Mouse (Mus musculus): ENCODE data around the gene Epn3. TPM values are rescaled to one million over a fixed set of nuclear protein-coding genes. Genes with fewer than 3 reads are reported as not detected.

Gene Epn3
- total RNA-seq, 1 experiment from 2014 or later = not detected

DNA sequence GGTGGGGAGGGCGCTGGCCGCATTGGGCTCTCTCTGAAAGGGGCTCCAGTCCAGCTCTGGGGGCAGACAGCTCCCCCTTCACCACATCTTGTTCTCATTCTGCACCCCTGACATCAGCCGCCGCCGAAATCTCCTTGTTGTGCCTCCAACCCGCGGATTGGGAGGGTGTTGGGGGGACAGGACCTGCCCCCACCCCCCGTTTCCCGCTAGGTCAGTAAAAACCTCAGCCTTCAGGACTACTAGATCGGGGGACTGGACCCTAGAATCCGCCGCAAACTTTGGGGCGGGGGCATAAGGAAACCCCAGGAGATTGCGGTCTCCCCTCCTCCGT lies 27.2 kb downstream of the Epn3 start:
- ATAC-seq (replicated peaks; ENCODE audit: low read depth, poor library complexity, severe bottlenecking) = no peak

DNA sequence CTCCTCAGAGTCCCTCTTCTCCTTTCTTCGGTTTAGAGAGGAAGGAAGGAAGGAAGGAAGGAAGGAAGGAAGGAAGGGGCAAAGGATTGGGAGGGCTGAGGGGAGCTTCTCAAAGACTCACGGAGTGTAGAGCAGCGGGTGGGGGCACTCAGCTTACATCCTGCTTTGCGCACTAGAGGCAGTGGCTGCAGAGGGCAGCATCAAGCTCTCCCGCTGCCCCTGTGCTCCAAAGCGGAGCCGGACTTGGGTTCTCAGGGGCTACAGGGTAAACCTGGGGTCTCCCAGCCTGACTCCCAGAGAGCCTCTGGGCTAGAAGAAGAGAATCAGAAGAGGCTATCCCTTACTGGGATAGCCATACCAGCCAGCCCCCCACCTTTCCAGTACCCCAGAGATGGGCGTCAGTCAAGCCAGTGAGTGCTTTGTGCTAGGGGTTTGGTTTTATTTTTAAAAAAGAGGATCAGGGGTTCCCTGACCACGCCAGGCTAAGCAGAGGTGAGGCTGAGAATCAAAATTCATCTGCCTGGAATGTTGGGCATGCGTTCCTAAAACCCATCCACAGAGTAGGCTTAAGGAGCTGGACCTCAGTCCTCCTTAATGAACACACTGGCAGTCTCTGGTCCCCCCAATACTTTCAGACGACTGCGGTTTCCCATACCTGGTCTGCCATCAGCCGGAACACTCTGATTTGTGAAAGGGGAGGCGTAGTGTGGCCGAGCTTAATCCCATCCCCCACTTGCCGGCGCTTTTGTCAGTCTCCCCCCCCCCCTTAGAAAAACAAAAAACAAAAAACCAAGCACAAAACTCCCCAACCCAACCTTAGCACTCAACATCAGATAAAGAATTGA lies 27.8 kb downstream of the Epn3 start:
- no peak for ATAC-seq (replicated peaks; ENCODE audit: low read depth, poor library complexity, severe bottlenecking)

DNA sequence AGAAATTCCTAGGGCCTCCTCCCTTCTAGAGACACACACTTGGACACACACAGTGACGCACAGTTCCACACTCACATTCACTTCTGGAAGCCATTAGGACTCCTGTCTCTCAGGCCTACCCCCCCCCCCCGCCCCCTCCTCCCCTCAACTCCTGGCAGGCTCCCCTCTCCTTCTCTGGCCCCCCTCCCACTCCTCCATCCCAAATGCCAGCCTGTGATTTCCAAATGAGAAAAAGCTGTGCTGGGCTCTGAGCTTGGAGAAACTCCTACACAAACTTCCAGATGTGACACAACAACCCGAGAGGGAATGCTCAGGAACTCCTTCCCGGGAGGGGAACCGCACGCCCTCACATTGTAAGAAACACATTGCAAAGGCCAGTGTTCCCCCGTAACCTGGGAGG lies 29.4 kb downstream of the Epn3 start:
- ATAC-seq (replicated peaks; ENCODE audit: low read depth, poor library complexity, severe bottlenecking) = no peak

DNA sequence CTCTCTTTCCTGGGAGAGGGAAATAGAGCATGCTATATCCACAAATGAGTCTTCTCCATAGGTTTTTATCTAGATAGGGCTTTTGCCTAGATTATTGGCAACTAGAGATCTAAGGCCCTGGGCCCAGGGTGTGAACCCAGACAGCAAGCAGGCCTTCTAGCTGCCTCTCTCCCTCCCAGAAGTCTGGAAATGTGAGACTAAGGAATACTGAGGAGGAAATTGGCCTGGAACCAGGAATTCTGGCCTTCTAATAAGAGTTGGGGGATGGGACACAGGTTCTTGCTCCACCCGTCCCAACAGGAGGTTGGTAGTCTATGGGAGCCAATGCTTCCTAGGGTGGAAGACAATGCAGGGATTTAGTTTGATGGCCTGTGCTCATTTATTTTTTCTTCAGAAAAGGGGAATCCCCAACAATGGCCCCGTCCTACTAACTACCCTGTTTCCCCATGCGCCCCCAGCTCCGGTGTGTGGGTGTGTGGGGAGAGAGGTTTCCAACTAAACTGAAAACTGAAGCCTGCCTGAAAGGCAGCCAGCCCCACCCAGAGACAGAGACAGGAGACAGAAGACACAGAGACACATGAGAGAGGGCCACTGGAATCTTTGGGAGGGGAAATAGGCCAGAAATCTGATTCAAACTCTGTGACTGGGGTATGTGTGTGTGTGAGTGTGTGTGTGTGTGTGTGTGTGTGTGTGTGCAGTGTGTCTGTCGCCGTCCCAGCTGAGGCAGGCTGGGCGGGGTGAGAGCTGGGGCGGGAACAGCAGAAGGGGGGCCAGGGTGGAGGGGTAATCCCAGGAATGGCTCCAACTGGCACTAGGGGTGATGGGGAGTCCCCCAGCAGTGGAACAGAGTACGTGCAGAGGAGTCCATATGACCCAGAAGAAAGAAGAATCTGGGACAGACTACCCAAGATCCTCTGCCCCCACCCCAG lies 30.4 kb downstream of the Epn3 start:
- ATAC-seq (replicated peaks; ENCODE audit: low read depth, poor library complexity, severe bottlenecking) = no peak

DNA sequence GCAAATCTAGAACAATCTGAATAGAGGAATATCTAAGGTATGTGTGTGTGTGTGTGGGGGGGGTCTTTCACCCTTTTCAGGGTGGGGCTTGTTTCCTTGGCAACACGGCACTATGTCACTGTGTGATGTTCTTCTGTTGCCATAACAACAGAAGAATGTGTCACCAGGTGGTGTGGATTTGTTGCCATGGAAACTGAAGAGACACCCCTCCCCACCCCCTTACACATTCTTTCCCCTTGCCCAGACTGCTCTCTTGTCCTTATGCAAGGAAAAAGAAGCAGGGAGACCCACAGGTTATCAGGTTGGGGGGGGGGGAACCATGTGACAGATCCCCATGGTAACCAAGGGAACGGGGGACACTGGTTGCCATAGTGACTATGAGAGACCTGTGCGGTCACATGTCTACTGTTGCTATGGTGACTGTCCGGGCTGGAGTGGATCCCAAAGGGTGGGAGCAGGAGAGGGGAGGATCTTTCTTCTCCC lies 31.2 kb downstream of the Epn3 start:
- ATAC-seq (replicated peaks; ENCODE audit: low read depth, poor library complexity, severe bottlenecking) = no peak

DNA sequence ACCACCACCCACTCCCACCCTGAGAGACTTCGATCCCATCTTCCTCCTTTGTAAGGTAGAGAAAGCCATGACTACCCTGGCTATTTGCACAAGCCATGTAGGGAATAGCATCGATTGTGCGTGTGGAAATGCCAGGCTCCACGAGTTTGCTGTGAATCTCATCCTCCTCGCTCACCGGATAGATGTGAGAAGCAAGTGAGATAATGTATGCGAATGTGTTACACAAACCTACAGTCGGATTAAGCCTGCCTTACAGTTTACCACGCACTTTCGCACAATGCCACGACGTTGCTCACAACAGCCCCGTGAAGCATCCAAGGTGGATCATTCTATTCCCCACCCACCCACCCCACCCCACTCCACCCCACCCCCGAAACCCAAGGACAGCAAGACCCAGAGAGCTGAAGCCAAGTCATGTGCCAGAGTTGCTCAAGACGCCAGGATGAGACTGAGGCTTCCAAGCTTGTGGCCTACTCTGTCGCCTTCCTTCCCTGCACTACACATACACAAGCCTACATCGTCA lies 33.4 kb downstream of the Epn3 start:
- no peak for ATAC-seq (replicated peaks; ENCODE audit: low read depth, poor library complexity, severe bottlenecking)

DNA sequence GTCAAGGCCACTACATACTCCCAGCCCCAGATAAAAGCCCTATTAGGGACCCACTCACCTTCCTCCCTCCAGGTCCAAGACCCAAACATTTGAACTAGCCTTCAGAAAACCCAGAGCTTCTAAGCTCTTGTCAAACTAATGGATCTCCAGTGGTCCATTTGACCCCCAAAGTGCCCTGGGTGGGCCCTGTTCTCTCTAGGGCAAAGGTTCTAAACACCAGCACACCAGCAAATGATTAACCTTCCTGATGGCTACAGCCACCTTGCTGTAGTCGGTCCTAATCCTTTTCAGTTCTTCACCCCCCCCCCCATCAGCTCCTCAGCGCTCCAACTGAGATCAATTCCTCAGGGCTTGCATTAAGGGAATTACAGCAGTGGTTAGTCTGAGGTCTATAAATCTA lies 35.6 kb downstream of the Epn3 start:
- no peak for ATAC-seq (replicated peaks; ENCODE audit: low read depth, poor library complexity, severe bottlenecking)

DNA sequence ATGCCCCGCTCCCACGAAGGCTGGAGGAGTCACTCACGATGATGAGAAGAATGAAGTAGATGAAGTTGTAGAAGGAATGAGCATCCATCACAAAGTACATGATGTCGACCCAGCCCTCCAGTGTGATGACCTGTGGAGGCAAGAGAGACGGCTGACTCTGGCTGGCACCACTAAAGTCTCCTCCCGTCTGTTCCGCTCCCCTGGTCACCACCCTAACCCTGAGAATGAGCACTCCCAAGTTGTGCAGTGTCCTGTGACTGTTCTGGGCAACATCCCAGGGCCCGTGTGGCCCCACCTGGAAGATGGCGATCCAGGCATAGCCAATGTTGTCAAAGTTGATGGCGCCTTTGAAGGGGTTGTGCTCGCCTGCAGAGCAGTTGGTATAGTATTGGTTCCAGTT lies 37.9 kb downstream of the Epn3 start:
- ATAC-seq (replicated peaks; ENCODE audit: low read depth, poor library complexity, severe bottlenecking) = no peak

DNA sequence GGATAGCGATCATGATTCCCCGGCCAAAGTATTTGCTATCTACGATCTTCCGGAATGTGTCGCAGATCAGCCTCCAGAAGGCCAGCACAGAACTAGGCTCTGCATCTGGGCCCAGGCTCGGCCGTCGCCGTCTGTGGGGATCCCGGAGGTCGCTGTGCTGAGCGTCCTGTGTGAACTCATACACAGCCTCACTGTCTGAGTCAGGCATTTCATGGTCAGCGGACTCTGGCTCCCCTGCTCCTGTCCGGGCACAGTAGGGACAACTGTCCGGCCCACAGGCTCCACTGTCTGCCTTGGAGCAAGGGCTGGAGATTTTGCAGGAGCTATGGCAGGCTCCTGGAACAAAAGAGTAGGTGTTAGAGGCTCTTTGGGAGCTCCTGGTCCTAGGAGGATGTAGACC lies 42.8 kb downstream of the Epn3 start:
- ATAC-seq (replicated peaks; ENCODE audit: low read depth, poor library complexity, severe bottlenecking) = no peak

DNA sequence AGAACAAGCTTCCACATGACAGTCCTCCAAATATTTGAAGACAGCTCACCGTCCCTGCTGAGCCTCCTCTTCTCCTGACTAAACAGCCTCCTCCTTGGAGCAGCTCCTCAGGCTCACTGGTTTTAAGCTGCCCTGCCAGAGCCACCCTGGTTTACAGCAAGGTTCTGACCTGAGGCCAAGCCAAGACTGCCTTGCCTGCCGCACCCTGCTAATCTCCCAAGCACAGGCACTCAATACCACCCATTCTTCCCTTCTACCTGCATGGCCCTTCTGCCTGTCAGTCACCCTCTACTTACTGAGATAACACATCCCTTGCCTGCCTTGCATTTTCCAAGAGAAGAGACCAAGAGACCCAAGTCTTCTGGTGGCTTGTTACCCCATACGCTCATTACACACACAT lies 43.4 kb downstream of the Epn3 start:
- peak; percentile 39; the same call in 1 of the 2 replicates for ATAC-seq (replicated peaks; ENCODE audit: low read depth, poor library complexity, severe bottlenecking)

DNA sequence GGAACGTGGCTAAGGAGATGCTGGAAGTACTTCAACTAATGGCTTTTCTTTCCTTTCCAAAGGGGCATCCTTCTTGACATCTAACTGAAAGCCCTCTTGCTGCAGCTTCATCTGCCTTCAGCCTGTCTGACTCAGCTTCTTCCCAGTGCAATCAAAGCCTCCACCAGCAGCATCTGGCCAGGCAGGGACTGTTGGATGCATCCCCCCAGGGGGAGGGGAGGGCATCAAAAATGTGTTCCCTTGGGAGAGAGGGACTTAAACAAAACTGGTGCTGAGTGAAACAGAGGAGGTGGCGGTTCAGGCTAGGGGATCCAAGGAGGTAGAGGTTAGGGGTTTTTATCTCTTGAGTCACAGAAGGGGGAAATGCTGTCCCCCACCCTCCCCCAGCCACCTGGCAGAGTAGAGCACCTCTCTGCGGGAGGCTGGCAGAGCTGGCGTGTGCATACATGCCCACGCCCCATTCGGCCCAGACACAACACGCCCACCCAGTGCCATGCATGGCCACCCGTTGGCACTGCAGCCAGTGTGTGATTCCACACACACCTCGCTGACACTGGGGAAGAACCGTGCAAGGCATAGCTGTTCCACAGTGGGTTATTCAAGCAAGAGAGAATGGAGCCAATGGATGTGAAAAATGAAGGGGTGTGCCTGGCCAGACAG lies 44.5 kb downstream of the Epn3 start:
- ATAC-seq (replicated peaks; ENCODE audit: low read depth, poor library complexity, severe bottlenecking) = no peak

DNA sequence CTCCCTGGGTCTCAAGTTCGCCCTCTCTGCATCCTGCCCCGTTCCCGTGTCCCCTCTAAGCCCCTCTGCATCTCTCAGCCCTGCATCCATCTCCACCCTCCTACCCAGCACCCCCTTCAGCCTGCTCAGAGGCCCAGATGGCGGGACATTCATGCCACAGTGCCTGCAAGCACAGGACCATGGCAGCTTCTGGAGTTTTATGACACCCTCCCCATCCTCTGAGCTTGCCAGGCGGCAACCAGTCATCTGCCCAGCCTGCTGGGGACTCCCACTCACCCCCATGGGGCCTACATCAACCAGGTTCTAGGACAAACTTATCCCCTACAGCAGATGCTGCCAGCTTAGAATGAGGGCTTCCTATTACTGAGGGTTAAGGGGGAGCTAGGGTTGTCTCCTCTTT lies 45.0 kb downstream of the Epn3 start:
- no peak for ATAC-seq (replicated peaks; ENCODE audit: low read depth, poor library complexity, severe bottlenecking)

DNA sequence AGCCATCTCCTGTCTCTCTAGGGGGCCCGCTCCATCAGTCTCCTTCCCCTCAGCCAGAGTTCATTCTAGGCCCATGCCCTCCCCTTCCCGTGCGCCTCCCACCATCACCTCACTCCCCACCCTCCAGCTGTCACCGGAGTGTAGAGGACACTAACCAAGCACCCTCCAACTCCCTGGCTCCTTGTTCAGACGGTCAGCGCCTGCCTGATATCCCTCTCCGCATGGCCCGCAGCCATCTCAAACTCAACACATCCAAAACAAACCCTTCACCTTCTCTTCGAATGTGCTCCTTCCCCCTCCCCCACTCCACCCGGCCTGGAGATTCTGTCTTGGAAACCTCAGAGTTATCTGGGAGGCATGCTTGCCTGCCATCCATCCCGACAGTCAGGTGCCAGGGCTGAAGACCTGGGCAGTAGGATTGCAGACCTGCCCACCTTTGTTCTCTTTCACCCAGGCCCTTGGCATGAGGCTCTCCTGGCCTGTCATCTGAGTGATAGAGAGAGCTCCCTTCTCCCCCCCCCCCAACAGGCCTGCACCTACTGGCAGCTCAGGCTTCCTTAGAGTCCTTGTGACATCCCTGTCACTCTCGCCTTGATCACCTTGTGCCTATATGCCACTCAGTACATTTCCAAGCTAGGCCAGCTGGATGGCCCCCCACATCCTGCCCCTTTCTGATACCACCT lies 48.5 kb downstream of the Epn3 start:
- no peak for ATAC-seq (replicated peaks; ENCODE audit: low read depth, poor library complexity, severe bottlenecking)

DNA sequence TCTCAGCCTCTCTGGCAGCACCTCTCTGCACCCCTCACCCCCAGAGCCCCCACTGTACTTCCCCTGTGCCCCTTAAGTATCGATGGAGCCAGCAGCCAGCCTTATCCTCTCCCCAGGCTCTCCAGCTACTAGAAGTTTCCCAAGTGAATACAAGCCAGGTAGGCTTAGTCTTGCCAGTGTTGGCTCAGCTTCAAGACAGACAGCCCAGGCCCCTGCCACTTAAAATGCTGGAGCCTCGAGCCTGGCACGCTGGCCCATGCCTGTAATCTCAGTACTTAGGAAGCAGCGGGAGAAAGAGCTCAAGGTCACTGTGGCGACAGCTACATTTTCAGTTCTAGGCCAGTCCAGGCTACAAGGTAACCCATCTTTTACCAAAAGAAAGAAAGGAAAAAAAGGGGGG lies 49.9 kb downstream of the Epn3 start:
- ATAC-seq (replicated peaks; ENCODE audit: low read depth, poor library complexity, severe bottlenecking) = no peak

DNA sequence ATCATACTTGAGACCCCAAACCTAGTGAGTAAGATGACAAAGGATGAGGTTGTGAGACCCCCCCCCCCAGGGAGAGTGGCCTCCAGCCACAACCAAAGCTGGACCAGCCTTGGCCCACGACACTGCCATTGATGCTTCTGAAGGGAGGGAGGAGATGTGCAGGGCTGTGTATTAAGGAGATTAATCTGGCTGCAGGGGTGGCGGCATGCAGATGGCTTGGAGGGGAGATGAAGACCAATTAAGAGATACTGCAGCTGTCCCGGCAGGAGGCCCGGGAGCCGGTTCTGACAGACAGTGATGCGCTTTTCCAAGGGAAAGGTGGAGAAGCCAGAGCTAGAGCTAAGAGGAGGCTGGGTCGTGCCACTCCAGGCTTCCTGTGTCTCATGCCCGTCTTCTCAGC lies 50.5 kb downstream of the Epn3 start:
- ATAC-seq (replicated peaks; ENCODE audit: low read depth, poor library complexity, severe bottlenecking) = no peak

DNA sequence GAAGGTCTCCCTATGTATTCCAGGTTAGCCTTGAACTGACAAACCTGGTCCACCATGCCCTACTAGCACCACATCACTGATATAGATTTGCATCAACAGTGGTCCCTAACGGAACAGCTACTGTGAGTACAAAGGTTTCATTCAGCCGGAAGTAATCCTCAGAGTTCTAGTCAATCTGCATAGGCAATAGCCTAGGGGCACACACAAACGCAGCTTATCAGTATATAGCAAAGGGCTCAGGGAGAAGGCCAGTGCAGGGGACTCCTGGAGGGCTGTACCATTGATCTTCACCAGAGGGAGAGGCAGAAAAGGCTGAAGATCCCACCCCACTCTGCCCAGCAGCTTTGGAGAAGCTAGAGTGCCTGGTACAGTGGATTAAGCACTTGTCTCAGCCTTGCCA lies 52.8 kb downstream of the Epn3 start:
- ATAC-seq (replicated peaks; ENCODE audit: low read depth, poor library complexity, severe bottlenecking) = 0 out of 2 replicates have a peak, but pooled peaks have one; percentile 18

DNA sequence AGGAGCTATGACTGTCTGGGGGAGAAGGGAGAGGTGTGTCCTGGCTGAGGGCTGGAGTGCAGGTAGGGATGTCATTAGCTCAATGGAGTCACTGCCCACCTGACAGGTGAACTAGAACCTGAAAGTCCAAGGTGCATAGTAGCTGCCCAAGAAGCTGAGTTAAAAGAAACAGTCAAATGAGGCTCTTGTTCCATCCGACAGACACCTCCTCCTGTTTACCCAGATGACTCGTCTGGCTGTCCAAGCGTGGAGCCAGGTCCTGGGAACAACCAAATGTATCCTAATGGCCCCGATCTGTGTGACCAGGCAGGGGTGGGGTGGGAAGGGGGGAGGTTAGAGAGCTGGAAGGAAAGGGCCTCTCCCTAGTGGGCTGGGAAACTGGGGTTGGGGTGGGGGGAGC lies 54.5 kb downstream of the Epn3 start:
- ATAC-seq (replicated peaks; ENCODE audit: low read depth, poor library complexity, severe bottlenecking) = no peak

DNA sequence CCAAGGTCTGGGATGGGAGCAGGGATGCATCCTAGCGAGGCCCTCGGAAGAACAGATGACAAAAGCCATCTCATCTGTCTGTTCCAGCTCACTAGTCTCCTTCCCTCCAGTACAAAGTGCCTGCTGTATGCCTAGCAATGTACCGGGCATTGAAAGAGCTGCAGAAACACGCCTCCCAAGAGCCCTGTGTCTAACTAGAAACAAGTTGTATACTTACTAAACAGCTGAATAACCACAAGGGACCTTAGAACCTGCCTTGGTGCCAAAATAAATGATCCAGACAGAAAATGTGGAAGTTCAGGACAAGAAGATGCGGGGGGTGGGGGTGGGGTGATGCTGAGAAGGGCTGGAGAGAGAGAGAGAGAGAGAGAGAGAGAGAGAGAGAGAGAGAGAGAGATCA lies 54.9 kb downstream of the Epn3 start:
- ATAC-seq (replicated peaks; ENCODE audit: low read depth, poor library complexity, severe bottlenecking) = no peak

DNA sequence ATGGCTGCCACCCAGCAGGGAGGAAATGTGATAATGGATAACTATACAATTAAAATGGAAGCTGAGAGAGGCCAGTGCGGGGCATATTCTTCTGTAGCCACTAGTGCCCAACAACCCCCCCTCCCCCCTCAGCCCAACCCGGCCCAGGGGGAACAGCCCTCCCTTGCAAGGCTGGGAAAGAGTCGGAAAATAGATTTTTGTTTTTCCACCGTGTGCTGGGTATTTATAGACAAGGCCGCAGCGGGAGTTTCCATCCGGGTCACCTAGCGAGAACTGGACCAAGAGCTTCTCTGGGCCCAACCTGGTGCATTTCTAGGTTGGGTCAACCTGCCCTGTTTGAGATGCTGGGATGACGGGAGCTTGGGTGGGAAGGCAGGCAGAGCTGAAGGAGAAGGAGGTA lies 58.0 kb downstream of the Epn3 start:
- no peak for ATAC-seq (replicated peaks; ENCODE audit: low read depth, poor library complexity, severe bottlenecking)

DNA sequence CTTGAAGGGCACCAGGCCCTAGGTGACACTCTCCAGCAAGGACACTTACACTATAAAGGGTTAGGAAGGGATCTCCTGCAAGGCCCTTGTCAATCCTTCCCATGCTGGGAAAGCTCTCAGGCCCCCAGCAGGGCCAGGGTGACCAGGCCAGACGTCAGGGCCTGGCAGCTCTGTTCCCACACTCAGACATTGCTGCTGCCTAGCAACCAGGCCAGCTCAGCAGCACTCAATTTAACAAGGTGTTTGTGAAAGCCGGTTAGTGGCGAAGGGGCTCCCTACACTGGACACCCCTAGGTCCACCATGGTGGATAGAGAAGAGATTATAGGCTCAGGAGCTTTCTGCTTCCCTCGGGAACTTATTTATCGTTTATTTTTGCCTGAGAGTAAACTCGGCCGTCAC lies 58.7 kb downstream of the Epn3 start:
- no peak for ATAC-seq (replicated peaks; ENCODE audit: low read depth, poor library complexity, severe bottlenecking)
